Mouse (Mus musculus): ENCODE results near the gene Dclk1. TPM values are rescaled to one million over a fixed set of nuclear protein-coding genes. Genes with fewer than 3 reads are reported as not detected.

Dclk1 gene
- polyA plus RNA-seq, 1 experiment from 2014 or later: 4.4 TPM

GRCm38 (mm10) chr3:55393549-55393948 lies 151.4 kb downstream of the Dclk1 start:
- DNase-seq (ENCODE audit: low spot score): no peak

GRCm38 (mm10) chr3:55396792-55397191 lies 154.6 kb downstream of the Dclk1 start:
- 71% methylated on average over 2 of the region's 2 CpGs for WGBS

More at GRCm38 (mm10) chr3:55393549-55393948, 151.4 kb downstream of the Dclk1 start:
- no peak overlapping the region for H3K27ac ChIP-seq (replicated peaks)
- no peak for TF ChIP-seq EP300 (optimal IDR thresholded peaks at IDR 0.05)
- no peak for TF ChIP-seq CTCF (IDR thresholded peaks at IDR 0.05; ENCODE audit: low read depth)
- H3K27me3 ChIP-seq (ENCODE audit: control insufficient read depth, insufficient read depth, low read length): no peaks in the 10 kb centered on the region
- no peaks in the 10 kb centered on the region for H3K9me3 ChIP-seq (ENCODE audit: control insufficient read depth, low read length)
- no peak overlapping the region for H3K4me2 ChIP-seq (replicated peaks; ENCODE audit: low read depth)
- no peak overlapping the region for H3K9ac ChIP-seq (ENCODE audit: low read length)
- no peaks in the 10 kb centered on the region for H3K36me3 ChIP-seq (ENCODE audit: control insufficient read depth, insufficient read depth, low read length)
- H3K4me3 ChIP-seq (ENCODE audit: low read depth, low read length): no peak overlapping the region
- ATAC-seq (ENCODE audit: low FRiP score, low TSS enrichment): no peak
- no peaks in the 10 kb centered on the region for H3K4me1 ChIP-seq (replicated peaks; ENCODE audit: control insufficient read depth, insufficient read depth)
- WGBS: 66% methylated on average over 3 of the region's 3 CpGs

GRCm38 (mm10) chr3:55397752-55398693 lies 155.9 kb downstream of the Dclk1 start:
- Histone ChIP-seq H3K27me3 (ENCODE audit: control insufficient read depth, insufficient read depth, low read length) (no peaks in the 10 kb centered on the region), H3K4me3 (ENCODE audit: low read depth, low read length) (no peak overlapping the region), H3K36me3 (ENCODE audit: control insufficient read depth, insufficient read depth, low read length) (no peaks in the 10 kb centered on the region), H3K9ac (ENCODE audit: low read length) (no peak overlapping the region), H3K9me3 (ENCODE audit: control insufficient read depth, low read length) (no peaks in the 10 kb centered on the region), H3K4me2 (replicated peaks; ENCODE audit: low read depth) (no peak overlapping the region), H3K4me1 (replicated peaks; ENCODE audit: control insufficient read depth, insufficient read depth) (no peaks in the 10 kb centered on the region), H3K27ac (replicated peaks) (no peak overlapping the region)
- WGBS: 81% methylated on average over 6 of the region's 6 CpGs
- TF ChIP-seq EP300 (optimal IDR thresholded peaks at IDR 0.05): no peak
- TF ChIP-seq CTCF (IDR thresholded peaks at IDR 0.05; ENCODE audit: low read depth): no peak
- ATAC-seq (ENCODE audit: low FRiP score, low TSS enrichment) (no peak), DNase-seq (ENCODE audit: low spot score) (no peak)

More at GRCm38 (mm10) chr3:55396792-55397191, 154.6 kb downstream of the Dclk1 start:
- no peak for DNase-seq (ENCODE audit: low spot score)
- no peaks in the 10 kb centered on the region for H3K4me1 ChIP-seq (replicated peaks; ENCODE audit: control insufficient read depth, insufficient read depth)
- no peaks in the 10 kb centered on the region for H3K27me3 ChIP-seq (ENCODE audit: control insufficient read depth, insufficient read depth, low read length)
- no peak overlapping the region for H3K27ac ChIP-seq (replicated peaks)
- TF ChIP-seq CTCF (IDR thresholded peaks at IDR 0.05; ENCODE audit: low read depth): no peak
- no peak for TF ChIP-seq EP300 (optimal IDR thresholded peaks at IDR 0.05)
- ATAC-seq (ENCODE audit: low FRiP score, low TSS enrichment): no peak
- H3K4me2 ChIP-seq (replicated peaks; ENCODE audit: low read depth): no peak overlapping the region
- no peaks in the 10 kb centered on the region for H3K36me3 ChIP-seq (ENCODE audit: control insufficient read depth, insufficient read depth, low read length)
- no peaks in the 10 kb centered on the region for H3K9me3 ChIP-seq (ENCODE audit: control insufficient read depth, low read length)
- no peak overlapping the region for H3K9ac ChIP-seq (ENCODE audit: low read length)
- H3K4me3 ChIP-seq (ENCODE audit: low read depth, low read length): no peak overlapping the region

- no peak for ATAC-seq (ENCODE audit: low FRiP score, low TSS enrichment)
- Histone ChIP-seq H3K4me3 (ENCODE audit: low read depth, low read length) (no peak overlapping the region), H3K9me3 (ENCODE audit: control insufficient read depth, low read length) (no peaks in the 10 kb centered on the region), H3K27ac (replicated peaks) (no peak overlapping the region), H3K4me1 (replicated peaks; ENCODE audit: control insufficient read depth, insufficient read depth) (no peaks in the 10 kb centered on the region), H3K9ac (ENCODE audit: low read length) (no peak overlapping the region), H3K4me2 (replicated peaks; ENCODE audit: low read depth) (no peak overlapping the region), H3K27me3 (ENCODE audit: control insufficient read depth, insufficient read depth, low read length) (no peaks in the 10 kb centered on the region), H3K36me3 (ENCODE audit: control insufficient read depth, insufficient read depth, low read length) (no peaks in the 10 kb centered on the region)
- DNase-seq (ENCODE audit: low spot score): no peak
- TF ChIP-seq EP300 (optimal IDR thresholded peaks at IDR 0.05) (no peak), CTCF (IDR thresholded peaks at IDR 0.05; ENCODE audit: low read depth) (no peak)
- 73% methylated on average over 1 of the region's 1 CpGs for WGBS
These were observed 159.1 kb downstream of the Dclk1 start for GRCm38 (mm10) chr3:55401236-55401635.

- no peaks in the 10 kb centered on the region for H3K36me3 ChIP-seq (ENCODE audit: control insufficient read depth, insufficient read depth, low read length)
- WGBS: 93% methylated on average over 7 of the region's 7 CpGs
- DNase-seq (ENCODE audit: low spot score): no peak
- no peak overlapping the region for H3K9ac ChIP-seq (ENCODE audit: low read length)
- H3K27ac ChIP-seq (replicated peaks): no peak overlapping the region
- H3K4me2 ChIP-seq (replicated peaks; ENCODE audit: low read depth): no peak overlapping the region
- no peak for ATAC-seq (ENCODE audit: low FRiP score, low TSS enrichment)
- TF ChIP-seq EP300 (optimal IDR thresholded peaks at IDR 0.05): no peak
- TF ChIP-seq CTCF (IDR thresholded peaks at IDR 0.05; ENCODE audit: low read depth): no peak
- no peak overlapping the region for H3K4me3 ChIP-seq (ENCODE audit: low read depth, low read length)
- H3K9me3 ChIP-seq (ENCODE audit: control insufficient read depth, low read length): no peaks in the 10 kb centered on the region
- H3K27me3 ChIP-seq (ENCODE audit: control insufficient read depth, insufficient read depth, low read length): no peaks in the 10 kb centered on the region
- H3K4me1 ChIP-seq (replicated peaks; ENCODE audit: control insufficient read depth, insufficient read depth): no peaks in the 10 kb centered on the region
These were observed 162.6 kb downstream of the Dclk1 start for GRCm38 (mm10) chr3:55404751-55405150.

- H3K4me2 ChIP-seq (replicated peaks; ENCODE audit: low read depth): no peak overlapping the region
- DNase-seq (ENCODE audit: low spot score): no peak
- ATAC-seq (ENCODE audit: low FRiP score, low TSS enrichment): no peak
- H3K36me3 ChIP-seq (ENCODE audit: control insufficient read depth, insufficient read depth, low read length): no peaks in the 10 kb centered on the region
- no peaks in the 10 kb centered on the region for H3K27me3 ChIP-seq (ENCODE audit: control insufficient read depth, insufficient read depth, low read length)
- 75% methylated on average over 7 of the region's 7 CpGs for WGBS
- H3K27ac ChIP-seq (replicated peaks): no peak overlapping the region
- no peak overlapping the region for H3K9ac ChIP-seq (ENCODE audit: low read length)
- H3K4me3 ChIP-seq (ENCODE audit: low read depth, low read length): no peak overlapping the region
- no peaks in the 10 kb centered on the region for H3K9me3 ChIP-seq (ENCODE audit: control insufficient read depth, low read length)
- H3K4me1 ChIP-seq (replicated peaks; ENCODE audit: control insufficient read depth, insufficient read depth): no peaks in the 10 kb centered on the region
- no peak for TF ChIP-seq CTCF (IDR thresholded peaks at IDR 0.05; ENCODE audit: low read depth)
- TF ChIP-seq EP300 (optimal IDR thresholded peaks at IDR 0.05): no peak
These were observed 164.5 kb downstream of the Dclk1 start for GRCm38 (mm10) chr3:55406616-55407015.
